In genomic region chr4:119453128-119453527, GRCm38 (mm10) we compare ENCODE assay signal across 20 mouse cellular contexts. TPM values are rescaled to one million over a fixed set of nuclear protein-coding genes. Genes with fewer than 3 reads are reported as not detected.
DNase-seq lines count a peak whose midpoint lies in the region; ATAC-seq lines count a peak whose summit lies in the region.
"Had no signal": no experiment of that assay in that cellular context is flagged by ENCODE, and none has a peak within 500 bp of the region (broad histone marks: within the 10 kb centered on the region; RNA-seq: fewer than 3 reads in every experiment).

No protein-coding gene starts in this region.

- no peaks in the 10 kb centered on the region for H3K27me3 ChIP-seq in forebrain, embryonic 13.5 days
- no peaks in the 10 kb centered on the region for H3K27me3 ChIP-seq in forebrain, embryonic 11.5 days (ENCODE audit: control insufficient read depth, insufficient read depth, low read length)
- H3K27me3 ChIP-seq in forebrain, embryonic 14.5 days (replicated peaks; ENCODE audit: control insufficient read depth, insufficient read depth, low read length): no peaks in the 10 kb centered on the region
- no peaks in the 10 kb centered on the region for H3K27me3 ChIP-seq in hindbrain, embryonic 13.5 days
- H3K27me3 ChIP-seq in midbrain, embryonic 13.5 days: no peaks in the 10 kb centered on the region
- no peaks in the 10 kb centered on the region; the same call in 1 of the 2 replicates for H3K27me3 ChIP-seq in liver, embryonic 12.5 days (replicated peaks)
- H3K27me3 ChIP-seq: limb, embryonic 12.5 days had no signal

- H3K9ac ChIP-seq in forebrain, embryonic 13.5 days: no peak overlapping the region
- H3K9ac ChIP-seq in forebrain, embryonic 11.5 days (ENCODE audit: low read length): no peak overlapping the region
- no peak overlapping the region for H3K9ac ChIP-seq in forebrain, embryonic 14.5 days (ENCODE audit: low read length)
- 0 out of 2 replicates have a peak overlapping the region, but pooled peaks have one; percentile 5 for H3K9ac ChIP-seq in hindbrain, embryonic 13.5 days
- no peak overlapping the region for H3K9ac ChIP-seq in midbrain, embryonic 13.5 days (replicated peaks)
- no peak overlapping the region for H3K9ac ChIP-seq in liver, embryonic 12.5 days
- H3K9ac ChIP-seq: limb, embryonic 12.5 days; liver, embryonic 14.5 days had no signal

- peak; percentile 16; the same call in 1 of the 2 replicates for ATAC-seq in forebrain, embryonic 13.5 days
- ATAC-seq in forebrain, embryonic 11.5 days (replicated peaks; ENCODE audit: low FRiP score): no peak
- peak; percentile 34; the same call in 1 of the 2 replicates for ATAC-seq in forebrain, embryonic 14.5 days
- ATAC-seq in hindbrain, embryonic 13.5 days (ENCODE audit: low FRiP score): peak; percentile 50; the same call in 1 of the 2 replicates
- ATAC-seq in midbrain, embryonic 13.5 days: peak; percentile 62
- ATAC-seq in liver, embryonic 12.5 days: no peak

- WGBS in forebrain, embryonic 13.5 days: 76% methylated on average over 5 of the region's 5 CpGs
- WGBS in forebrain, embryonic 11.5 days: 70% methylated on average over 5 of the region's 5 CpGs
- WGBS in forebrain, embryonic 14.5 days: 70% methylated on average over 5 of the region's 5 CpGs
- WGBS in hindbrain, embryonic 13.5 days: 67% methylated on average over 5 of the region's 5 CpGs
- WGBS in midbrain, embryonic 13.5 days: 64% methylated on average over 5 of the region's 5 CpGs
- WGBS in liver, embryonic 12.5 days (ENCODE audit: insufficient replicate concordance): 56% methylated on average over 5 of the region's 5 CpGs

- no peaks in the 10 kb centered on the region for H3K9me3 ChIP-seq in forebrain, embryonic 13.5 days (replicated peaks)
- H3K9me3 ChIP-seq in forebrain, embryonic 11.5 days (ENCODE audit: control insufficient read depth, low read length): no peaks in the 10 kb centered on the region
- no peaks in the 10 kb centered on the region for H3K9me3 ChIP-seq in forebrain, embryonic 14.5 days (replicated peaks; ENCODE audit: control insufficient read depth, low read length)
- H3K9me3 ChIP-seq in hindbrain, embryonic 13.5 days: no peaks in the 10 kb centered on the region
- no peaks in the 10 kb centered on the region for H3K9me3 ChIP-seq in midbrain, embryonic 13.5 days
- H3K9me3 ChIP-seq in liver, embryonic 12.5 days (replicated peaks): no peaks in the 10 kb centered on the region

- no peak overlapping the region for H3K4me3 ChIP-seq in forebrain, embryonic 13.5 days
- H3K4me3 ChIP-seq in forebrain, embryonic 11.5 days (ENCODE audit: low read depth, low read length): no peak overlapping the region
- H3K4me3 ChIP-seq in forebrain, embryonic 14.5 days (ENCODE audit: low read depth, low read length): no peak overlapping the region
- no peak overlapping the region for H3K4me3 ChIP-seq in hindbrain, embryonic 13.5 days
- H3K4me3 ChIP-seq in midbrain, embryonic 13.5 days (replicated peaks): no peak overlapping the region
- H3K4me3 ChIP-seq in liver, embryonic 12.5 days: no peak overlapping the region
- H3K4me3 ChIP-seq: limb, embryonic 12.5 days; megakaryocyte, embryonic 14.5 days had no signal

- peaks cover 8% of the 10 kb centered on the region for H3K4me1 ChIP-seq in forebrain, embryonic 13.5 days
- no peaks in the 10 kb centered on the region; the same call in 1 of the 2 replicates for H3K4me1 ChIP-seq in forebrain, embryonic 11.5 days (replicated peaks; ENCODE audit: control insufficient read depth, insufficient read depth, low read length)
- H3K4me1 ChIP-seq in forebrain, embryonic 14.5 days (ENCODE audit: control insufficient read depth, insufficient read depth, low read length): peaks cover 3% of the 10 kb centered on the region; the same call in 1 of the 2 replicates
- peaks cover 9% of the 10 kb centered on the region for H3K4me1 ChIP-seq in hindbrain, embryonic 13.5 days (replicated peaks)
- H3K4me1 ChIP-seq in midbrain, embryonic 13.5 days (replicated peaks): peaks cover 9% of the 10 kb centered on the region
- no peaks in the 10 kb centered on the region for H3K4me1 ChIP-seq in liver, embryonic 12.5 days

- H3K36me3 ChIP-seq in forebrain, embryonic 13.5 days (ENCODE audit: poor library complexity, severe bottlenecking): no peaks in the 10 kb centered on the region
- H3K36me3 ChIP-seq in forebrain, embryonic 11.5 days (ENCODE audit: control insufficient read depth, insufficient read depth, low read length): no peaks in the 10 kb centered on the region
- no peaks in the 10 kb centered on the region for H3K36me3 ChIP-seq in forebrain, embryonic 14.5 days (ENCODE audit: control insufficient read depth, insufficient read depth, low read length)
- H3K36me3 ChIP-seq in hindbrain, embryonic 13.5 days: no peaks in the 10 kb centered on the region
- H3K36me3 ChIP-seq in midbrain, embryonic 13.5 days: no peaks in the 10 kb centered on the region
- no peaks in the 10 kb centered on the region for H3K36me3 ChIP-seq in liver, embryonic 12.5 days
- H3K36me3 ChIP-seq: limb, embryonic 12.5 days had no signal

- no peak overlapping the region for H3K4me2 ChIP-seq in forebrain, embryonic 13.5 days
- H3K4me2 ChIP-seq in forebrain, embryonic 11.5 days (ENCODE audit: low read depth, low read length, severe bottlenecking): no peak overlapping the region
- H3K4me2 ChIP-seq in forebrain, embryonic 14.5 days (ENCODE audit: low read length): no peak overlapping the region
- H3K4me2 ChIP-seq in hindbrain, embryonic 13.5 days: no peak overlapping the region
- H3K4me2 ChIP-seq in midbrain, embryonic 13.5 days (replicated peaks): no peak overlapping the region
- no peak overlapping the region for H3K4me2 ChIP-seq in liver, embryonic 12.5 days
- H3K4me2 ChIP-seq: limb, embryonic 12.5 days had no signal

- DNase-seq in forebrain, embryonic 11.5 days (ENCODE audit: low spot score): no peak
- peak; percentile 2 for DNase-seq in forebrain, embryonic 14.5 days (ENCODE audit: low spot score)
- DNase-seq in right cerebral cortex, postnatal 36 days (ENCODE audit: low spot score in 2 of 2): no peak
- no peak for DNase-seq in layer of hippocampus, postnatal 36 days
- DNase-seq: gastrocnemius, postnatal 10 days; kidney, adult 11 months; lung, postnatal 14 days; right cerebral cortex, postnatal 4 days; thymus, postnatal 36 days had no signal

- peak overlapping the region; percentile 61; the same call in 1 of the 2 replicates for H3K27ac ChIP-seq in forebrain, embryonic 13.5 days
- no peak overlapping the region for H3K27ac ChIP-seq in forebrain, embryonic 11.5 days (ENCODE audit: low read depth, low read length)
- H3K27ac ChIP-seq in forebrain, embryonic 14.5 days (ENCODE audit: low read depth, low read length): peak overlapping the region; percentile 27
- H3K27ac ChIP-seq in hindbrain, embryonic 13.5 days: peak overlapping the region; percentile 62
- H3K27ac ChIP-seq in midbrain, embryonic 13.5 days: peak overlapping the region; percentile 74
- no peak overlapping the region for H3K27ac ChIP-seq in liver, embryonic 12.5 days
- H3K27ac ChIP-seq: kidney, postnatal 0 days; limb, embryonic 12.5 days; liver, embryonic 14.5 days had no signal

RNA-seq across cellular contexts. Expression of gene Zmynd12, which starts 30.5 kb away (rescaled TPM):
- 0.26 and 0.35 TPM in 2 replicates for polyA plus RNA-seq in forebrain, embryonic 13.5 days (2015; fragmentation: Nextera tagmentation; extraction: Ambion mirVana)
- polyA plus RNA-seq in forebrain, embryonic 11.5 days (2014; fragmentation: Nextera tagmentation; extraction: Ambion mirVana): not detected in 2 replicates
- 0.30 and 0.38 TPM in 2 replicates for polyA plus RNA-seq in forebrain, embryonic 14.5 days (2014; fragmentation: Nextera tagmentation; extraction: Ambion mirVana)
- polyA plus RNA-seq in hindbrain, embryonic 13.5 days (2015; fragmentation: Nextera tagmentation; extraction: Ambion mirVana): 0.40 and 0.44 TPM in 2 replicates
- 0.28 and 0.76 TPM in 2 replicates for polyA plus RNA-seq in midbrain, embryonic 13.5 days (2015; fragmentation: Nextera tagmentation; extraction: Ambion mirVana)
- 0.16 and 0.23 TPM in 2 replicates for polyA plus RNA-seq in liver, embryonic 12.5 days (2016; fragmentation: Nextera tagmentation; extraction: Ambion mirVana)
- total RNA-seq in layer of hippocampus, postnatal 36 days (2021): under 1 TPM; 0.46 to 0.47 TPM
- total RNA-seq: gastrocnemius, postnatal 10 days; heart, adult 8-10 months; MEL had no signal

RNA-seq across cellular contexts. Expression of gene Ppcs, which starts 30.9 kb away (rescaled TPM):
- 15.4 and 17.9 TPM in 2 replicates for polyA plus RNA-seq in forebrain, embryonic 13.5 days (2015; fragmentation: Nextera tagmentation; extraction: Ambion mirVana)
- polyA plus RNA-seq in forebrain, embryonic 11.5 days (2014; fragmentation: Nextera tagmentation; extraction: Ambion mirVana): 19.5 and 19.9 TPM in 2 replicates
- 17.1 and 23.0 TPM in 2 replicates for polyA plus RNA-seq in forebrain, embryonic 14.5 days (2014; fragmentation: Nextera tagmentation; extraction: Ambion mirVana)
- 21.5 and 21.8 TPM in 2 replicates for polyA plus RNA-seq in hindbrain, embryonic 13.5 days (2015; fragmentation: Nextera tagmentation; extraction: Ambion mirVana)
- polyA plus RNA-seq in midbrain, embryonic 13.5 days (2015; fragmentation: Nextera tagmentation; extraction: Ambion mirVana): 17.7 and 18.2 TPM in 2 replicates
- polyA plus RNA-seq in liver, embryonic 12.5 days (2016; fragmentation: Nextera tagmentation; extraction: Ambion mirVana): 20.2 and 20.9 TPM in 2 replicates
- total RNA-seq in layer of hippocampus, postnatal 36 days (2021): 1 to 10 TPM; 6.2 to 6.4 TPM

RNA-seq across cellular contexts. Expression of gene Ccdc30, which starts 37.8 kb away (rescaled TPM):
- polyA plus RNA-seq in forebrain, embryonic 13.5 days (2015; fragmentation: Nextera tagmentation; extraction: Ambion mirVana): 12.4 and 12.5 TPM in 2 replicates
- 10.2 and 11.0 TPM in 2 replicates for polyA plus RNA-seq in forebrain, embryonic 11.5 days (2014; fragmentation: Nextera tagmentation; extraction: Ambion mirVana)
- polyA plus RNA-seq in forebrain, embryonic 14.5 days (2014; fragmentation: Nextera tagmentation; extraction: Ambion mirVana): 14.0 and 14.4 TPM in 2 replicates
- 18.4 and 20.2 TPM in 2 replicates for polyA plus RNA-seq in hindbrain, embryonic 13.5 days (2015; fragmentation: Nextera tagmentation; extraction: Ambion mirVana)
- 19.2 and 19.7 TPM in 2 replicates for polyA plus RNA-seq in midbrain, embryonic 13.5 days (2015; fragmentation: Nextera tagmentation; extraction: Ambion mirVana)
- 1.4 and 1.9 TPM in 2 replicates for polyA plus RNA-seq in liver, embryonic 12.5 days (2016; fragmentation: Nextera tagmentation; extraction: Ambion mirVana)
- total RNA-seq in layer of hippocampus, postnatal 36 days (2021): 10 to 100 TPM; 19.9 to 28.7 TPM
- total RNA-seq: MEL had no signal

RNA-seq across cellular contexts. Expression of gene Rimkla, which starts 39.3 kb away (rescaled TPM):
- polyA plus RNA-seq in forebrain, embryonic 13.5 days (2015; fragmentation: Nextera tagmentation; extraction: Ambion mirVana): 12.2 and 12.6 TPM in 2 replicates
- 5.2 and 5.6 TPM in 2 replicates for polyA plus RNA-seq in forebrain, embryonic 11.5 days (2014; fragmentation: Nextera tagmentation; extraction: Ambion mirVana)
- 17.7 and 22.3 TPM in 2 replicates for polyA plus RNA-seq in forebrain, embryonic 14.5 days (2014; fragmentation: Nextera tagmentation; extraction: Ambion mirVana)
- 19.9 and 21.0 TPM in 2 replicates for polyA plus RNA-seq in hindbrain, embryonic 13.5 days (2015; fragmentation: Nextera tagmentation; extraction: Ambion mirVana)
- 15.7 and 16.5 TPM in 2 replicates for polyA plus RNA-seq in midbrain, embryonic 13.5 days (2015; fragmentation: Nextera tagmentation; extraction: Ambion mirVana)
- 0.04 and 0.08 TPM in 2 replicates for polyA plus RNA-seq in liver, embryonic 12.5 days (2016; fragmentation: Nextera tagmentation; extraction: Ambion mirVana)
- 10 to 100 TPM; 12.0 to 12.4 TPM for total RNA-seq in layer of hippocampus, postnatal 36 days (2021)
- total RNA-seq: hematopoietic stem cell, adult 5-6 weeks; MEL had no signal

Comparison
In these comparisons a context has a peak if more than half of its experiments do, and no peak if none do; other contexts are left out.
1. ATAC-seq: peak in forebrain, embryonic 13.5 days (single experiment), forebrain, embryonic 14.5 days (single experiment), hindbrain, embryonic 13.5 days (single experiment) and midbrain, embryonic 13.5 days (single experiment); none in forebrain, embryonic 11.5 days (single experiment) and liver, embryonic 12.5 days (single experiment).
2. H3K27ac ChIP-seq: peak in forebrain, embryonic 13.5 days (single experiment), forebrain, embryonic 14.5 days (single experiment), hindbrain, embryonic 13.5 days (single experiment) and midbrain, embryonic 13.5 days (single experiment); none in forebrain, embryonic 11.5 days (single experiment) and liver, embryonic 12.5 days (single experiment).